ENCODE assay signal across 21 mouse cellular contexts in the genomic region with DNA sequence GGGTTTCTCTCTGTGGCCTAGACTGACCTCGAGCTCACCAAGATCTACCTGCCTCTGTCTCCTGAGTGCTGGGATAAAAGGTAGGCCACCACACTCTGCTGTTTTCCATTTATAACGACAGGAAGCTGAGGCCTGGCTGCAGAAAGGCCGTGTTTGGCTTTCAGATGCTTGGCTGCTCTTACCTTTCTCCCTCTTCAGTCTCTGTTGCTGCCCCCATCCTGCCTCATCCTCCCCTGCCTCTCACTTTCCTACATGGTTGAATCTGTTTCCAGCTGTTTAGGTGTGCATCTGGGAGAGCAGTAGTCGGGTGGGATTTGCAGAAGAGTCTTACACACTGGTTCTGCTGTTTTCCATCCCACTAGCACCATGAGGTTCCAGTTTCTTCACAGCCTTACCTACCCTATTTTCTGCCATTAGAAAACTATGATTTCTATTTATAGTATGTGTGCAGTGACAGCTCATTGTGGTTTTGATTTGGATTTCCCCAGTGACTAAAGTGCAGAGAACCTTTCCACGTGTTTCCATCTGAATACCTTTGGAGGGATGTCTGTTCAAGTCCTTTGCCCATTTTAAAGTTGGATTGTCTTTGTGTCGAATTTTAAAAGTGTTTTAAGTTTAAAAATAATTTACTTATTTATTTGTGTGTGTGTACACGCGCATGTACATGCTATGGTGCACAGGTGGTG. TPM values are rescaled to one million over a fixed set of nuclear protein-coding genes. Genes with fewer than 3 reads are reported as not detected.
DNase-seq lines count a peak whose midpoint lies in the region; ATAC-seq and TF ChIP-seq lines count a peak whose summit lies in the region.
"Had no signal": no experiment of that assay in that cellular context is flagged by ENCODE, and none has a peak within 500 bp of the region (broad histone marks: within the 10 kb centered on the region; RNA-seq: fewer than 3 reads in every experiment).

No protein-coding gene starts in this region.

- peaks cover 15% of the 10 kb centered on the region for H3K4me1 ChIP-seq in liver, postnatal 0 days (ENCODE audit: insufficient read depth)
- H3K4me1 ChIP-seq in liver, embryonic 11.5 days (replicated peaks; ENCODE audit: control insufficient read depth, insufficient read depth, low read length): peaks cover 5% of the 10 kb centered on the region; the same call in 1 of the 2 replicates
- H3K4me1 ChIP-seq in hindbrain, embryonic 14.5 days (replicated peaks; ENCODE audit: control insufficient read depth, insufficient read depth, low read length): no peaks in the 10 kb centered on the region

- no peak overlapping the region for H3K4me3 ChIP-seq in liver, postnatal 0 days (ENCODE audit: low read depth, low read length)
- no peak overlapping the region for H3K4me3 ChIP-seq in liver, embryonic 11.5 days (ENCODE audit: low read depth, low read length)
- H3K4me3 ChIP-seq in hindbrain, embryonic 14.5 days (replicated peaks; ENCODE audit: low read length): no peak overlapping the region
- H3K4me3 ChIP-seq: embryonic facial prominence, embryonic 10.5 days; forebrain, embryonic 12.5 days; limb, embryonic 13.5 days had no signal

- no peak overlapping the region for H3K9ac ChIP-seq in liver, postnatal 0 days (replicated peaks)
- no peak overlapping the region for H3K9ac ChIP-seq in liver, embryonic 11.5 days (ENCODE audit: low read depth, low read length)
- H3K9ac ChIP-seq in hindbrain, embryonic 14.5 days: no peak overlapping the region
- H3K9ac ChIP-seq: forebrain, embryonic 12.5 days; limb, embryonic 13.5 days; liver, embryonic 14.5 days had no signal

- TF ChIP-seq EP300 in liver, postnatal 0 days (IDR thresholded peaks at IDR 0.05; ENCODE audit: low read depth): no peak

- no peaks in the 10 kb centered on the region for H3K9me3 ChIP-seq in liver, postnatal 0 days (ENCODE audit: low read length)
- no peaks in the 10 kb centered on the region for H3K9me3 ChIP-seq in liver, embryonic 11.5 days (ENCODE audit: control insufficient read depth, low read length)
- no peaks in the 10 kb centered on the region for H3K9me3 ChIP-seq in hindbrain, embryonic 14.5 days (ENCODE audit: control insufficient read depth, low read length)
- H3K9me3 ChIP-seq: embryonic facial prominence, embryonic 10.5 days; forebrain, embryonic 12.5 days; limb, embryonic 13.5 days had no signal

- TF ChIP-seq CTCF in liver, postnatal 0 days (IDR thresholded peaks at IDR 0.05; ENCODE audit: low read depth): no peak

- 66% methylated on average over 8 of the region's 8 CpGs for WGBS in liver, postnatal 0 days (ENCODE audit: insufficient replicate concordance)
- 74% methylated on average over 8 of the region's 8 CpGs for WGBS in liver, embryonic 11.5 days
- WGBS in hindbrain, embryonic 14.5 days: 90% methylated on average over 8 of the region's 8 CpGs

- H3K27me3 ChIP-seq in liver, postnatal 0 days (ENCODE audit: insufficient read depth, low read length): no peaks in the 10 kb centered on the region
- H3K27me3 ChIP-seq in liver, embryonic 11.5 days (replicated peaks; ENCODE audit: control insufficient read depth, insufficient read depth, low read length): no peaks in the 10 kb centered on the region
- H3K27me3 ChIP-seq in hindbrain, embryonic 14.5 days (ENCODE audit: control insufficient read depth, insufficient read depth, low read length): no peaks in the 10 kb centered on the region
- H3K27me3 ChIP-seq: forebrain, embryonic 12.5 days; limb, embryonic 13.5 days had no signal

- H3K36me3 ChIP-seq in liver, postnatal 0 days (replicated peaks; ENCODE audit: insufficient read depth, low read length): 0 out of 2 replicates have a peak, but pooled peaks cover 3% of the 10 kb centered on the region
- no peaks in the 10 kb centered on the region for H3K36me3 ChIP-seq in liver, embryonic 11.5 days (ENCODE audit: control insufficient read depth, insufficient read depth, low read length)
- peaks cover 5% of the 10 kb centered on the region; the same call in 1 of the 2 replicates for H3K36me3 ChIP-seq in hindbrain, embryonic 14.5 days (replicated peaks; ENCODE audit: control insufficient read depth, insufficient read depth)

- ATAC-seq in liver, postnatal 0 days: no peak
- ATAC-seq in liver, embryonic 11.5 days (replicated peaks; ENCODE audit: low FRiP score): no peak
- 0 out of 2 replicates have a peak, but pooled peaks have one; percentile 13 for ATAC-seq in erythroblast, adult 5-6 weeks (replicated peaks; ENCODE audit: low FRiP score, poor library complexity, severe bottlenecking)
- no peak for ATAC-seq in hindbrain, embryonic 14.5 days (ENCODE audit: low FRiP score)
- ATAC-seq: hindbrain, embryonic 16.5 days had no signal

- peak overlapping the region; percentile 29; the same call in 1 of the 2 replicates for H3K27ac ChIP-seq in liver, postnatal 0 days (ENCODE audit: low read depth)
- H3K27ac ChIP-seq in liver, embryonic 11.5 days (ENCODE audit: low read depth, low read length): no peak overlapping the region
- no peak overlapping the region for H3K27ac ChIP-seq in hindbrain, embryonic 14.5 days
- H3K27ac ChIP-seq: embryonic facial prominence, embryonic 10.5 days; forebrain, embryonic 12.5 days; liver, embryonic 14.5 days had no signal

- H3K4me2 ChIP-seq in liver, postnatal 0 days (ENCODE audit: low read depth, low read length): no peak overlapping the region
- H3K4me2 ChIP-seq in liver, embryonic 11.5 days: no peak overlapping the region
- H3K4me2 ChIP-seq in hindbrain, embryonic 14.5 days (replicated peaks): no peak overlapping the region
- H3K4me2 ChIP-seq: forebrain, embryonic 12.5 days; limb, embryonic 13.5 days had no signal

- no peak for DNase-seq in liver, postnatal 0 days
- DNase-seq in liver, embryonic 11.5 days (ENCODE audit: low spot score): no peak
- peak; percentile 67 for DNase-seq in 416B (ENCODE audit: low read depth)
- peak; percentile 50 for DNase-seq in CD4-positive, CD25-positive, alpha-beta regulatory T cell, adult 2 months (ENCODE audit: low read depth, low spot score)
- no peak for DNase-seq in hindbrain, embryonic 14.5 days (ENCODE audit: low spot score)
- no peak for DNase-seq in thymus, postnatal 4 days
- DNase-seq in layer of hippocampus, postnatal 10 days (ENCODE audit: low spot score in 2 of 2): no peak
- DNase-seq: adrenal gland, postnatal 25 days; cerebellum, adult 18-20 months; cerebellum, postnatal 36 days; heart, adult 18-20 months; heart, postnatal 14 days; kidney, adult 11 months; lung, postnatal 10 days; thymus, postnatal 36 days had no signal

RNA-seq across cellular contexts. Expression of a gene that starts 10.9 kb away (rescaled TPM):
- 5.4 and 6.4 TPM in 2 replicates for polyA plus RNA-seq in liver, postnatal 0 days (2015; fragmentation: Nextera tagmentation; extraction: Ambion mirVana)
- polyA plus RNA-seq in liver, embryonic 11.5 days (2014; fragmentation: Nextera tagmentation; extraction: Ambion mirVana): 40.6 and 41.1 TPM in 2 replicates
- 17.8 and 24.6 TPM in 2 replicates for total RNA-seq in erythroblast, adult 5-6 weeks (2015; ENCODE audit: low replicate concordance)
- total RNA-seq in erythroblast, adult 5-6 weeks (2017; ENCODE audit: low replicate concordance): 11.4 and 15.3 TPM in 2 replicates
- 115 and 130 TPM in 2 replicates for polyA plus RNA-seq in hindbrain, embryonic 14.5 days (2014; fragmentation: Nextera tagmentation; extraction: Ambion mirVana)
- 100 to 1,000 TPM; 140 to 146 TPM for total RNA-seq in layer of hippocampus, postnatal 10 days (2021)

Comparison
In these comparisons a context has a peak if more than half of its experiments do, and no peak if none do; other contexts are left out.
1. DNase-seq: peak in 416B (single experiment) and CD4-positive, CD25-positive, alpha-beta regulatory T cell, adult 2 months (single experiment); none in liver, postnatal 0 days (single experiment), liver, embryonic 11.5 days (single experiment), hindbrain, embryonic 14.5 days (single experiment), thymus, postnatal 4 days (single experiment) and layer of hippocampus, postnatal 10 days (0 of 2).